Mouse (Mus musculus) heart, embryonic 15.5 days (tissue): ENCODE results near the gene Cmtr1. TPM values are rescaled to one million over a fixed set of nuclear protein-coding genes. Genes with fewer than 3 reads are reported as not detected.

ENCODE experiments used
- ATAC-seq: fragments of 200-750 bp; cut with Nextera tagmentation; replicated peaks from 2 replicates; pipeline ENCODE4 v1.8.0; 2017; ENCODE audit warnings: low read depth, moderate TSS enrichment; ENCODE audit not compliant: insufficient number of reproducible peaks, insufficient read depth, low FRiP score
- H3K27ac ChIP-seq: fragments of 300-500 bp; sonication (generic); 2 replicates; pipeline ENCODE4 v1.5.1; 2015; ENCODE audit warnings: mild to moderate bottlenecking, inconsistent platforms
- H3K27me3 ChIP-seq: fragments of 300-500 bp; sonication (generic); 2 replicates; pipeline ENCODE4 v1.6.1; 2015; ENCODE audit warnings: inconsistent platforms
- H3K36me3 ChIP-seq: fragments of 300-500 bp; sonication (generic); 2 replicates; pipeline ENCODE4 v1.6.1; 2015; ENCODE audit warnings: mild to moderate bottlenecking, inconsistent platforms
- H3K4me1 ChIP-seq: fragments of 300-500 bp; sonication (generic); replicated peaks from 2 replicates; pipeline ENCODE4 v1.6.1; 2015; ENCODE audit warnings: inconsistent platforms
- H3K4me2 ChIP-seq: fragments of 300-500 bp; sonication (generic); 2 replicates; pipeline ENCODE4 v1.6.1; 2015; ENCODE audit warnings: inconsistent platforms, mild to moderate bottlenecking, moderate library complexity
- H3K4me3 ChIP-seq: fragments of 300-500 bp; sonication (generic); 2 replicates; pipeline ENCODE4 v1.5.1; 2015; ENCODE audit warnings: mild to moderate bottlenecking, inconsistent platforms
- H3K9ac ChIP-seq: fragments of 300-500 bp; sonication (generic); 2 replicates; pipeline ENCODE4 v1.6.1; 2015; ENCODE audit warnings: mild to moderate bottlenecking, inconsistent platforms
- H3K9me3 ChIP-seq: fragments of 300-500 bp; sonication (generic); replicated peaks from 2 replicates; pipeline ENCODE4 v1.6.1; 2016; ENCODE audit warnings: inconsistent platforms
- WGBS: fragments of 180-500 bp; shearing (Covaris S2); methylation state at CpG from one replicate; pipeline ENCODE4 v1.1.7; 2015; ENCODE audit warnings: mixed read lengths; 5-methylcytosine and 5-hydroxymethylcytosine counted together
- polyA plus RNA-seq: library from polyadenylated mRNA; unstranded; fragments of >200 nt; fragmentation: Nextera tagmentation; extraction: Ambion mirVana; gene quantifications from 2 replicates; pipeline ENCODE4 v1.2.1, GENCODE M21; 2015

Cmtr1 gene
- polyA plus RNA-seq, 1 experiment from 2014 or later = 78.3 TPM

DNA sequence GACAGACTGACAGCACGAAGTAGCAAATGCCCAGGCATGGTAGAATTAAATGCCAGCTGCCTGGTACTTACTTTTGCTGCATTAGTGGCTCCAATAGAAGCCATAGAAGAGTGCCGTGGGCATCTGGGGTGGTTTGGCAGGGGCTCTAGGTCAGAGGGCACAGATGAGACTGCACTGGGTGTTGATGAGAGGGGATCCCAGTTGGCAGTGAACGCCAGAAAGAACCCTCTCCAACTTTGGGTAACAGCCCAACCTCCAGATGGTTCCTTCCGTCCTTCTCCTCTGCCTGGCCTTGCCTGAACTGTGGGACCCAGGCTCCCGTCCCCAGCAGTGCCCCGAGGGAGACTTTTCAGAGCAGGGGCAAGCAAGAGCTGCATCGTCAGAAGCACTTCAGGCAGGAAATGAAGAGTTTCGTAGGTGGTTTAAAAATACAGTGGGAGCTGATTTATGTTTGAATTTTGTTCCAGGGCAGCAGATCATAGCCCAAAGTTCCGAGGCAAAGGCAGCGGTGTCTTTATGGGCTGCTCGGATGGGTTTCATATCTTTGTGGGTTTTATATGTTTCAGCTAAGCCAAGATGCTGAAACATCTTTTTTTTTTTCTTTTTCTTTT is 60.5 kb downstream of the Cmtr1 start:
- Histone ChIP-seq H3K27me3 (no peaks in the 10 kb centered on the region), H3K4me3 (no peak overlapping the region), H3K27ac (no peak overlapping the region), H3K4me2 (no peak overlapping the region), H3K36me3 (no peaks in the 10 kb centered on the region), H3K9me3 (no peaks in the 10 kb centered on the region), H3K4me1 (peaks cover 10% of the 10 kb centered on the region), H3K9ac (no peak overlapping the region)
- 75% methylated on average over 11 of the region's 11 CpGs for WGBS
- no peak for ATAC-seq

DNA sequence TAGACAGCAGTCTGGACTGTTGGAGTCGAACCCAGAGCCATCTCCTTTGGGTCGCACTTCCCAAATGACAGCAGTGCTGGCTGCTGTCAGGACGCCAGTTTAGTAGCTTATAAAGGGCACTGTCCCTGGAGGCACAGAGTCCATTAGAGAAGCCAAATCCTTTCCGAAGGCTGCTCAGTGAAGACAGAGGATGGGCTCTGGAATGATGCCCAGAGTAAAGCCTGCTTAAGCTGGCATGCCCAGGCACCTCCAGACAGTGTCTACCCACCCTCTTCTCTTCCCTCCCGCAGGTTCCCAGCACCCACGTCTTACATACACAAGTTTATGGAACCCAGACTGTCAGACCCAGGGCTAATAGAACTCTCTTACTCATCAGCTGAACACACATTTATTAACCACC is 64.2 kb downstream of the Cmtr1 start:
- WGBS = 70% methylated on average over 6 of the region's 6 CpGs
- Histone ChIP-seq H3K4me2 (no peak overlapping the region), H3K27ac (no peak overlapping the region)

DNA sequence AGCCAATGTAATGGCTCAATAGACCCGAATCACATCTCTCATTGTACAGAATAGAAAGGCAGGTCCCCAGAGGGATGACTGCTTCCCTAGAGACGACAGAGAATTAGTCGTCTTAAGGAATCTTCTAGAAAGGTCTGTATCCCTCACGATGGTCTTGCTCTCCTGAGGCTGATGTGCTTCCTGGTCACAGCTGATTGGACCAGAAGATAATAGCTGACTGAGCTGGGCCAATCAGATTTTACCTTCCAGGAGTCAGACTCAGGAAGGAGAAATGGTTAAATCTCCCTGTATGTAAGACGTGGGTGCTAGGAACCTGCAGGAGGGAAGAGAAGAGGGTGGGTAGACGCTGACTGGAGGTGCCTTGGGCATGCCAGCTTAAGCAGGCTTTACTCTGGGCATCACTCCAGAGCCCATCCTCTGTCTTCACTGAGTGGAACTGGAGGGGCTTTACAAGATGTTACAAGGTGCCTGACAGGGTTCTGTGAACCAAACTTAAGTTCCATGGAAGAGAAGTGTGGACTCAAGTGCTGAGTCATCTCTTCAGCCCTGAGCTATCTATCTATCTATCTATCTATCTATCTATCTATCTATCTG is 64.7 kb downstream of the Cmtr1 start:
- no peak overlapping the region for H3K27ac ChIP-seq
- H3K4me1 ChIP-seq = peaks cover 3% of the 10 kb centered on the region
- H3K4me3 ChIP-seq = no peak overlapping the region
- WGBS = 70% methylated on average over 6 of the region's 6 CpGs
- H3K9ac ChIP-seq = no peak overlapping the region
- no peaks in the 10 kb centered on the region for H3K9me3 ChIP-seq
- H3K36me3 ChIP-seq = no peaks in the 10 kb centered on the region
- H3K4me2 ChIP-seq = no peak overlapping the region
- ATAC-seq = no peak
- no peaks in the 10 kb centered on the region for H3K27me3 ChIP-seq

More for the DNA sequence above, 64.2 kb downstream of the Cmtr1 start:
- H3K9me3 ChIP-seq = no peaks in the 10 kb centered on the region
- H3K27me3 ChIP-seq = no peaks in the 10 kb centered on the region
- ATAC-seq = no peak
- no peak overlapping the region for H3K9ac ChIP-seq
- no peak overlapping the region for H3K4me3 ChIP-seq
- H3K4me1 ChIP-seq = no peaks in the 10 kb centered on the region
- no peaks in the 10 kb centered on the region for H3K36me3 ChIP-seq

GRCm38 (mm10) chr17:29728082-29728481 is 67.7 kb downstream of the Cmtr1 start:
- Histone ChIP-seq H3K4me3 (no peak overlapping the region), H3K36me3 (no peaks in the 10 kb centered on the region), H3K4me2 (no peak overlapping the region), H3K27ac (no peak overlapping the region), H3K9ac (no peak overlapping the region), H3K4me1 (peaks cover 15% of the 10 kb centered on the region), H3K27me3 (no peaks in the 10 kb centered on the region), H3K9me3 (no peaks in the 10 kb centered on the region)
- ATAC-seq = no peak
- 48% methylated on average over 8 of the region's 8 CpGs for WGBS

DNA sequence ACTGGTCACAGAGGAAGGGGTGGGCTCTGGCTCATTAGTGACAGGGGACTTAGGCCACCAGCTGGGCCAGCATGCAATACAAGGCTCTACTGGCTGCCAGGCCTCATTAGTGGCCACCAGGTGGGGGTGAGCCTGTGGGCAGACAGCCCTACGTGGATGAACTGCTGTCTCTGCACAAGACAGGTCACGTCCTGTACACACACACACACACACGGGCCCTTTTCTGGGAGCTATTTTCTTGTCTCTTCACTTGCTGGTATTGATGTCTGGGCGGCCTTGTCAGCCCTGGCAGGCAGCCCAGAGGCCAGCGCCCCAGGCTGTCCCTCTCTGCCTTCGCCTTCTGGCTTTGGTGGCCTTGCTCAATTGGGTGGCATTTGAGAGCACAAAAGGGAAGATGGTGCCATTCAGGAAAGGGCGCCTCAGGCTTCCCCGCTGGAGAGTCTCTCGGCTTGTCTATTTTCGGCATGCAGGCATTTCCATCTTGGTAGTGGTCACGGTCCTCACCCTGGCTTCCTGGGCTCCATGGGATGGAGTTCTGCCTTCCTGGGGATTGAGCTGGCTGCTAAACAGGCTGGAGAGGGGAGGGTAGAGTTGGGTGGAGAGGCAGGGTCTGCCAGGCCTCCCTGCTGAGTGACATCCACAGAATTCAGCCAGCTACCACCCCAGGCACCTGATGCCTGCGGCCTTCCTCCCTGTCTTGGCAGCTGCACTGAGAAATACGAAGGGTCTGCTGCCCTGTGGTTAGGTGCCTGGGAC is 70.3 kb downstream of the Cmtr1 start:
- 26% methylated on average over 13 of the region's 13 CpGs for WGBS
- peak; percentile 67 for ATAC-seq
- H3K9me3 ChIP-seq = no peaks in the 10 kb centered on the region
- H3K36me3 ChIP-seq = no peaks in the 10 kb centered on the region
- H3K27ac ChIP-seq = peak overlapping the region; percentile 82
- H3K4me2 ChIP-seq = no peak overlapping the region
- no peaks in the 10 kb centered on the region for H3K27me3 ChIP-seq
- peaks cover 15% of the 10 kb centered on the region for H3K4me1 ChIP-seq
- no peak overlapping the region for H3K4me3 ChIP-seq
- H3K9ac ChIP-seq = peak overlapping the region; percentile 25; the same call in 1 of the 2 replicates

DNA sequence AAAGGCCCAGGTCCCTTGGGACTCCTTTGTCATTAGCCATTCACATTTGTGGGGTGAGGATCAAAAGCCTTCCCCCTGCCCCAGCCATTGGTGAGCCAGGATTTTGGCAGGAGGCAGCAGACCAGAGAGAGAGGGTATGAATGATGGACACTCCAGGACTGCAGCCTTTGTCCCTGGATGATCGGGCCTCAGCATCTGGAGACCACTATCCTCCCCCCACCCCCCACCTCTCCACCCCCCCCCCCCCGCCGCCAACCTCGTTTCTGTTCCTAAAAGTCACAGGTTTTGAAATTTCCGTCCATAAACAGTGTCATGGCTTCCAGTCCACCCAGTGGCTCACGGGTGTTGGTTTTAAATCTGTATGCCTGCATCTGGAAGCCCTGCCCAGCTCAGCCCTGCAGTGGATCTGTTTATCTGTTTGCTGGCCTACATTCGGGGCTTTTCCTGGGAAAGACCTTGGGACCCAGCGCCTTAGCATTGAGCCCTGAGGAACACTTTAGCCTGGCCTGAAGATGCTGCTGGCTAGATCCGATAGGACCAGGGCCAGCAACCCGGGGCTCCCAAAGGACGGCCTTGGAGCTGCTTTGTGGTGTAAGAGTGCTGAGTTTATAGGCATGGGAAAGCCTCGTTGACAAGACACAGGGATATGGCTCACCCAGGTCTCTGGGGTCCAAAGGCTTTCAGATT is 71.0 kb downstream of the Cmtr1 start:
- H3K27me3 ChIP-seq = no peaks in the 10 kb centered on the region
- no peaks in the 10 kb centered on the region for H3K36me3 ChIP-seq
- WGBS = 64% methylated on average over 12 of the region's 12 CpGs
- H3K4me2 ChIP-seq = no peak overlapping the region
- peak; percentile 24; the same call in 1 of the 2 replicates for ATAC-seq
- no peak overlapping the region for H3K9ac ChIP-seq
- peaks cover 21% of the 10 kb centered on the region for H3K4me1 ChIP-seq
- no peaks in the 10 kb centered on the region for H3K9me3 ChIP-seq
- no peak overlapping the region for H3K4me3 ChIP-seq
- H3K27ac ChIP-seq = peak overlapping the region; percentile 82

DNA sequence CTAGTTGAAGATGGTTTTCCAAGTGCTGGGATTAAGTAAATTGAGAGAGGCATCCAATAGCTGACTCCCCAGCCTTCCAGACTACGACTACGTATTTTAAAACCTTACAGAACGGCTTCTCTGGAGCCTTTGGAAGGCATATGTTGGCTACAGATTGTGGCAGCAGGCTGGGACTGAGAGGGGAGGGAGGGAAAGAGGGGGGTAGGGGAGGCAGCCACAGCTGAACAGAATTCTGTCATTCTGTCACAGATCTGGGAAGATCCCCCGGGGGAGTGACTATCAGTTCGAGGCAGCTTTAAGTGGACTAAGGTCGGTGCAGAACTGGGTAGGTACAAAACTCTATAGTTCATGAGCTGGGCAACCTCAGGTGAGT is 71.5 kb downstream of the Cmtr1 start:
- no peaks in the 10 kb centered on the region for H3K36me3 ChIP-seq
- ATAC-seq = no peak
- WGBS = 64% methylated on average over 6 of the region's 6 CpGs
- no peak overlapping the region for H3K9ac ChIP-seq
- H3K4me3 ChIP-seq = no peak overlapping the region
- no peaks in the 10 kb centered on the region for H3K27me3 ChIP-seq
- no peak overlapping the region; the same call in 1 of the 2 replicates for H3K27ac ChIP-seq
- H3K4me2 ChIP-seq = no peak overlapping the region
- peaks cover 26% of the 10 kb centered on the region for H3K4me1 ChIP-seq
- H3K9me3 ChIP-seq = no peaks in the 10 kb centered on the region

DNA sequence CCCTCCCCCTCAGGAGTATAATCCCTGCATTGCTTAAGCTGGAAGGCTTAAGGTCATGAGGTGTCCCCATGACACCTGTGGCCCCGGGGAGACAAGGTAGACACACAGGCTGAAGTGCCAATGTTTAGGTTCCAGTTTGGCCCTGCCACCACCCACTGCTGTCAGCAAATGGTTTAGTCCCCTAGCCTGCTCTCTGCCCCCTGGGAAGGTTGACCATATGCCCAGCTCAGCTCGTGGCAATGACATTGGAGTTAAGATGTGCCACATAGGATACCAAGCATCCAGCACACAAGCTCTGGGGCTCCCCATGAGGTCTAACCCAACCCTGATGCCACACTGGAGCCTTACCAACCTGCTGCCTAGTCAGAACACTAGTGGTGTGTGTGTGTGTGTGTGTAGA is 72.1 kb downstream of the Cmtr1 start:
- H3K27ac ChIP-seq = no peak overlapping the region
- H3K36me3 ChIP-seq = no peaks in the 10 kb centered on the region
- no peaks in the 10 kb centered on the region for H3K9me3 ChIP-seq
- H3K27me3 ChIP-seq = no peaks in the 10 kb centered on the region
- H3K4me2 ChIP-seq = no peak overlapping the region
- peaks cover 27% of the 10 kb centered on the region for H3K4me1 ChIP-seq
- no peak overlapping the region for H3K4me3 ChIP-seq
- H3K9ac ChIP-seq = no peak overlapping the region
- no peak for ATAC-seq
- WGBS = 77% methylated on average over 2 of the region's 2 CpGs

- Histone ChIP-seq H3K4me3 (no peak overlapping the region), H3K36me3 (no peaks in the 10 kb centered on the region), H3K4me1 (peaks cover 30% of the 10 kb centered on the region), H3K27me3 (no peaks in the 10 kb centered on the region), H3K9ac (no peak overlapping the region), H3K27ac (0 out of 2 replicates have a peak overlapping the region, but pooled peaks have one; percentile 25), H3K4me2 (no peak overlapping the region), H3K9me3 (no peaks in the 10 kb centered on the region)
- no peak for ATAC-seq
- 33% methylated on average over 15 of the region's 15 CpGs for WGBS
Measured at GRCm38 (mm10) chr17:29736448-29737014, 76.1 kb downstream of the Cmtr1 start.

GRCm38 (mm10) chr17:29737849-29738804 is 77.7 kb downstream of the Cmtr1 start:
- H3K9ac ChIP-seq = no peak overlapping the region
- H3K27ac ChIP-seq = peak overlapping the region; percentile 69
- no peaks in the 10 kb centered on the region for H3K27me3 ChIP-seq
- peak; percentile 86 for ATAC-seq
- H3K4me2 ChIP-seq = peak overlapping the region; percentile 44
- no peaks in the 10 kb centered on the region for H3K9me3 ChIP-seq
- no peaks in the 10 kb centered on the region for H3K36me3 ChIP-seq
- 28% methylated on average over 22 of the region's 22 CpGs for WGBS
- no peak overlapping the region for H3K4me3 ChIP-seq
- peaks cover 36% of the 10 kb centered on the region for H3K4me1 ChIP-seq
